Comparison of ENCODE assay signal across 28 mouse cellular contexts in the genomic region with DNA sequence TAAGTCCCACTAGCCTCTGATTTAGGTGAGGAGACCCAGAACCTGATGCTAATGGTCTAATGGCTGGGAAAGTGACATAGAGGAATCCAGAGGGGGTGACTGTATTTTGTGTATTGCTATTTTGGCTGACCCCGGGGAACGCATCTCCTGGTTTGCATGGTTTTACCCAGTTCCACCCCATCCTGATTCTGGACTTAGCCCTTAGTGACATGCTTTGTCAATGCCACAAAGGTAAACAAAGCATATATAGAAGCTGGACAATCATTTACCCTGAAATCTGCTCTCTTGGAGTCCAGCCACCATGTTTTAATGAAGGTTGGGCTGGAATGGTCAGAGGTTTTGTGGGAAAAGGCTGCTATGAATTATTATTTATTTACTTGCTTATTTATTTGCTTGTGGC. TPM values are rescaled to one million over a fixed set of nuclear protein-coding genes. Genes with fewer than 3 reads are reported as not detected.
DNase-seq lines count a peak whose midpoint lies in the region; ATAC-seq and TF ChIP-seq lines count a peak whose summit lies in the region.
"Had no signal": no experiment of that assay in that cellular context is flagged by ENCODE, and none has a peak within 500 bp of the region (broad histone marks: within the 10 kb centered on the region; RNA-seq: fewer than 3 reads in every experiment).

No protein-coding gene starts in this region.

- H3K4me3 ChIP-seq in kidney, postnatal 0 days (replicated peaks; ENCODE audit: low read depth, low read length), result no peak overlapping the region
- H3K4me3 ChIP-seq in ES-Bruce4 (ENCODE audit: low read depth, low read length), result no peak overlapping the region
- H3K4me3 ChIP-seq in liver, embryonic 12.5 days, result no peak overlapping the region
- H3K4me3 ChIP-seq in liver, embryonic 16.5 days (ENCODE audit: low read depth, low read length), result no peak overlapping the region
- H3K4me3 ChIP-seq in hindbrain, embryonic 16.5 days (ENCODE audit: low read length), result no peak overlapping the region
- H3K4me3 ChIP-seq in left cerebral cortex, adult 2 months, result no peak overlapping the region
- no peak overlapping the region for H3K4me3 ChIP-seq in thymus, adult 2 months (ENCODE audit: control insufficient read depth, insufficient read depth, low read length)
- H3K4me3 ChIP-seq: embryonic facial prominence, embryonic 12.5 days; heart, adult 2 months; heart, embryonic 12.5 days; hindbrain, embryonic 10.5 days; hindbrain, embryonic 15.5 days had no signal

- intact Hi-C loops in left cerebral cortex, adult 2 months (cut with DNase I), result no loop called here

- no peak overlapping the region for H3K9ac ChIP-seq in kidney, postnatal 0 days (ENCODE audit: low read depth, low read length)
- H3K9ac ChIP-seq in ES-Bruce4 (ENCODE audit: low read depth, poor library complexity, severe bottlenecking), result peak overlapping the region; percentile 26
- H3K9ac ChIP-seq in liver, embryonic 12.5 days, result no peak overlapping the region
- no peak overlapping the region for H3K9ac ChIP-seq in liver, embryonic 16.5 days (ENCODE audit: low read depth, low read length)
- no peak overlapping the region for H3K9ac ChIP-seq in hindbrain, embryonic 16.5 days (ENCODE audit: low read depth, low read length)
- H3K9ac ChIP-seq: embryonic facial prominence, embryonic 12.5 days; heart, embryonic 12.5 days; hindbrain, embryonic 15.5 days had no signal

- TF ChIP-seq CTCF in kidney, postnatal 0 days (IDR thresholded peaks at IDR 0.05; ENCODE audit: low read depth), result no peak
- TF ChIP-seq CTCF in ES-Bruce4 (IDR thresholded peaks at IDR 0.05; ENCODE audit: low read depth, low read length), result no peak
- TF ChIP-seq CTCF in left cerebral cortex, adult 2 months (IDR thresholded peaks at IDR 0.05), result no peak
- TF ChIP-seq CTCF in thymus, adult 2 months (IDR thresholded peaks at IDR 0.05; ENCODE audit: borderline replicate concordance, control insufficient read depth, extremely low read depth, insufficient read depth, low read length, poor library complexity), result no peak

- H3K4me2 ChIP-seq in kidney, postnatal 0 days (ENCODE audit: low read length), result no peak overlapping the region
- H3K4me2 ChIP-seq in liver, embryonic 12.5 days, result no peak overlapping the region
- 0 out of 2 replicates have a peak overlapping the region, but pooled peaks have one; percentile 27 for H3K4me2 ChIP-seq in liver, embryonic 16.5 days (ENCODE audit: low read depth, low read length)
- no peak overlapping the region for H3K4me2 ChIP-seq in hindbrain, embryonic 16.5 days (ENCODE audit: low read length)
- H3K4me2 ChIP-seq: embryonic facial prominence, embryonic 12.5 days; heart, embryonic 12.5 days; hindbrain, embryonic 15.5 days had no signal

- peaks cover 7% of the 10 kb centered on the region; the same call in 1 of the 2 replicates for H3K4me1 ChIP-seq in kidney, postnatal 0 days (replicated peaks; ENCODE audit: insufficient read depth, low read length)
- peaks cover 3% of the 10 kb centered on the region for H3K4me1 ChIP-seq in ES-Bruce4 (ENCODE audit: control insufficient read depth, insufficient read depth, low read length)
- H3K4me1 ChIP-seq in liver, embryonic 12.5 days, result 0 out of 2 replicates have a peak, but pooled peaks cover 3% of the 10 kb centered on the region
- no peaks in the 10 kb centered on the region for H3K4me1 ChIP-seq in liver, embryonic 16.5 days (ENCODE audit: control insufficient read depth, low read depth, low read length)
- H3K4me1 ChIP-seq in hindbrain, embryonic 16.5 days (ENCODE audit: control insufficient read depth, insufficient read depth, low read depth, low read length), result no peaks in the 10 kb centered on the region
- no peaks in the 10 kb centered on the region for H3K4me1 ChIP-seq in thymus, adult 2 months (replicated peaks; ENCODE audit: control insufficient read depth, insufficient read depth, low read length)
- H3K4me1 ChIP-seq: embryonic facial prominence, embryonic 12.5 days; heart, embryonic 12.5 days; hindbrain, embryonic 15.5 days had no signal

- no peak for ATAC-seq in kidney, postnatal 0 days (replicated peaks; ENCODE audit: low FRiP score, low read depth)
- ATAC-seq in liver, embryonic 12.5 days, result peak; percentile 44; the same call in 1 of the 2 replicates
- ATAC-seq in liver, embryonic 16.5 days (ENCODE audit: low read depth), result peak; percentile 82
- no peak for ATAC-seq in hindbrain, embryonic 16.5 days
- ATAC-seq: forebrain, embryonic 16.5 days had no signal

- no peak for TF ChIP-seq EP300 in ES-Bruce4 (IDR thresholded peaks at IDR 0.05; ENCODE audit: insufficient read depth, low read depth, low read length)

- peak; percentile 32 for DNase-seq in kidney, postnatal 0 days (ENCODE audit: low spot score)
- DNase-seq in kidney, postnatal 10 days, result no peak
- DNase-seq in left cerebral cortex, adult 2 months (ENCODE audit: extremely low spot score in 1 of 2, low spot score in 2 of 2), result no peak
- DNase-seq in thymus, adult 2 months, result no peak
- DNase-seq: adrenal gland, postnatal 10 days; cerebellum, adult 11 months; cerebellum, adult 8-10 months; cerebellum, postnatal 14 days; gastrocnemius, postnatal 14 days; heart, adult 2 months had no signal

- no peak overlapping the region for H3K27ac ChIP-seq in kidney, postnatal 0 days
- H3K27ac ChIP-seq in ES-Bruce4 (ENCODE audit: insufficient read depth, low read length), result peak overlapping the region; percentile 97
- H3K27ac ChIP-seq in liver, embryonic 12.5 days, result peak overlapping the region; percentile 77
- peak overlapping the region; percentile 77 for H3K27ac ChIP-seq in liver, embryonic 16.5 days (ENCODE audit: low read length)
- no peak overlapping the region for H3K27ac ChIP-seq in hindbrain, embryonic 16.5 days (ENCODE audit: low read depth, low read length)
- no peak overlapping the region for H3K27ac ChIP-seq in left cerebral cortex, adult 2 months
- no peak overlapping the region for H3K27ac ChIP-seq in thymus, adult 2 months (ENCODE audit: control insufficient read depth, insufficient read depth, low read length)
- H3K27ac ChIP-seq: embryonic facial prominence, embryonic 12.5 days; heart, adult 2 months; hindbrain, embryonic 10.5 days; hindbrain, embryonic 15.5 days had no signal

- no peak for TF ChIP-seq POLR2A in ES-Bruce4 (IDR thresholded peaks at IDR 0.05; ENCODE audit: insufficient read depth, low read length)
- no peak for TF ChIP-seq POLR2A in thymus, adult 2 months (IDR thresholded peaks at IDR 0.05; ENCODE audit: control insufficient read depth, extremely low read depth, insufficient read depth, low read length, poor library complexity)

- no peaks in the 10 kb centered on the region for H3K9me3 ChIP-seq in kidney, postnatal 0 days (replicated peaks; ENCODE audit: low read length)
- H3K9me3 ChIP-seq in ES-Bruce4 (replicated peaks; ENCODE audit: control insufficient read depth, insufficient read depth, low read length, poor library complexity, severe bottlenecking), result no peaks in the 10 kb centered on the region
- H3K9me3 ChIP-seq in liver, embryonic 12.5 days (replicated peaks), result no peaks in the 10 kb centered on the region
- no peaks in the 10 kb centered on the region for H3K9me3 ChIP-seq in liver, embryonic 16.5 days (replicated peaks; ENCODE audit: control insufficient read depth, low read length)
- no peaks in the 10 kb centered on the region for H3K9me3 ChIP-seq in hindbrain, embryonic 16.5 days (ENCODE audit: control insufficient read depth, low read length)
- H3K9me3 ChIP-seq: embryonic facial prominence, embryonic 12.5 days; heart, embryonic 12.5 days; hindbrain, embryonic 10.5 days; hindbrain, embryonic 15.5 days had no signal

- no peaks in the 10 kb centered on the region for H3K27me3 ChIP-seq in kidney, postnatal 0 days (ENCODE audit: insufficient read depth, low read length)
- H3K27me3 ChIP-seq in ES-Bruce4 (ENCODE audit: control insufficient read depth, insufficient read depth, low read length, poor library complexity, severe bottlenecking), result no peaks in the 10 kb centered on the region
- 0 out of 2 replicates have a peak, but pooled peaks cover 9% of the 10 kb centered on the region for H3K27me3 ChIP-seq in liver, embryonic 12.5 days (replicated peaks)
- H3K27me3 ChIP-seq in liver, embryonic 16.5 days (ENCODE audit: control insufficient read depth, insufficient read depth, low read depth, low read length), result no peaks in the 10 kb centered on the region
- H3K27me3 ChIP-seq in hindbrain, embryonic 16.5 days (replicated peaks; ENCODE audit: control insufficient read depth, insufficient read depth, low read length), result no peaks in the 10 kb centered on the region
- H3K27me3 ChIP-seq in thymus, adult 2 months (ENCODE audit: control insufficient read depth, insufficient read depth, low read length), result no peaks in the 10 kb centered on the region
- H3K27me3 ChIP-seq: CH12.LX; embryonic facial prominence, embryonic 12.5 days; heart, embryonic 12.5 days; hindbrain, embryonic 15.5 days had no signal

- WGBS in kidney, postnatal 0 days, result 63% methylated on average over 2 of the region's 2 CpGs
- 80% methylated on average over 2 of the region's 2 CpGs for WGBS in liver, embryonic 12.5 days (ENCODE audit: insufficient replicate concordance)
- WGBS in liver, embryonic 16.5 days (ENCODE audit: insufficient replicate concordance), result 77% methylated on average over 2 of the region's 2 CpGs
- WGBS in hindbrain, embryonic 16.5 days, result 70% methylated on average over 2 of the region's 2 CpGs
- WGBS in thymus, adult 2 months, result 98% methylated on average over 2 of the region's 2 CpGs

- no peaks in the 10 kb centered on the region for H3K36me3 ChIP-seq in kidney, postnatal 0 days (ENCODE audit: insufficient read depth, low read length)
- no peaks in the 10 kb centered on the region for H3K36me3 ChIP-seq in ES-Bruce4 (ENCODE audit: control insufficient read depth, insufficient read depth, low read length, poor library complexity, severe bottlenecking)
- no peaks in the 10 kb centered on the region for H3K36me3 ChIP-seq in liver, embryonic 12.5 days
- no peaks in the 10 kb centered on the region for H3K36me3 ChIP-seq in liver, embryonic 16.5 days (ENCODE audit: control insufficient read depth, insufficient read depth)
- no peaks in the 10 kb centered on the region for H3K36me3 ChIP-seq in hindbrain, embryonic 16.5 days (ENCODE audit: control insufficient read depth, insufficient read depth, low read length)
- H3K36me3 ChIP-seq in thymus, adult 2 months (ENCODE audit: control insufficient read depth, insufficient read depth, low read length), result no peaks in the 10 kb centered on the region
- H3K36me3 ChIP-seq: embryonic facial prominence, embryonic 12.5 days; heart, embryonic 12.5 days; hindbrain, embryonic 10.5 days; hindbrain, embryonic 15.5 days had no signal

RNA-seq across cellular contexts. Expression of a gene that starts 2.0 kb away (rescaled TPM):
- 0.14 and 0.23 TPM in 2 replicates for polyA plus RNA-seq in kidney, postnatal 0 days (2015; fragmentation: Nextera tagmentation; extraction: Ambion mirVana)
- not detected in 2 replicates for polyA plus RNA-seq in ES-Bruce4 (2011; ENCODE audit: insufficient read depth, insufficient read length, low read depth, missing spikeins)
- 1.1 and 1.5 TPM in 2 replicates for polyA plus RNA-seq in liver, embryonic 12.5 days (2016; fragmentation: Nextera tagmentation; extraction: Ambion mirVana)
- polyA plus RNA-seq in liver, embryonic 16.5 days (2015; fragmentation: Nextera tagmentation; extraction: Ambion mirVana), result 4.3 and 5.9 TPM in 2 replicates
- polyA plus RNA-seq in hindbrain, embryonic 16.5 days (2015; fragmentation: Nextera tagmentation; extraction: Ambion mirVana), result not detected in 2 replicates
- total RNA-seq in left cerebral cortex, adult 2 months (2021), result not detected
- 0.06 TPM in 1 of 2 replicates, not detected in the other for polyA plus RNA-seq in thymus, adult 2 months (2012; rRNA removed)
- total RNA-seq: gastrocnemius, adult 18-20 months; gastrocnemius, postnatal 14 days; heart, adult 2 months; heart, postnatal 25 days; MEL had no signal
- polyA plus RNA-seq: brain, embryonic 14.5 days; cortical plate, adult 2 months; forebrain, embryonic 11.5 days; forebrain, embryonic 16.5 days; gonadal fat pad, adult 2 months; heart, adult 2 months; heart, embryonic 12.5 days; heart, embryonic 16.5 days; hindbrain, embryonic 15.5 days had no signal

RNA-seq across cellular contexts. Expression of a gene that starts 11.9 kb away (rescaled TPM):
- 33.1 and 34.4 TPM in 2 replicates for polyA plus RNA-seq in kidney, postnatal 0 days (2015; fragmentation: Nextera tagmentation; extraction: Ambion mirVana)
- polyA plus RNA-seq in ES-Bruce4 (2011; ENCODE audit: insufficient read depth, insufficient read length, low read depth, missing spikeins), result 107 and 122 TPM in 2 replicates
- 16.7 and 19.0 TPM in 2 replicates for polyA plus RNA-seq in liver, embryonic 12.5 days (2016; fragmentation: Nextera tagmentation; extraction: Ambion mirVana)
- polyA plus RNA-seq in liver, embryonic 16.5 days (2015; fragmentation: Nextera tagmentation; extraction: Ambion mirVana), result 10.2 and 13.3 TPM in 2 replicates
- polyA plus RNA-seq in hindbrain, embryonic 16.5 days (2015; fragmentation: Nextera tagmentation; extraction: Ambion mirVana), result 34.0 and 37.4 TPM in 2 replicates
- 100 to 1,000 TPM; 365 to 382 TPM for total RNA-seq in left cerebral cortex, adult 2 months (2021)
- polyA plus RNA-seq in thymus, adult 2 months (2012; rRNA removed), result 135 and 149 TPM in 2 replicates

RNA-seq across cellular contexts. Expression of a gene that starts 14.1 kb away (rescaled TPM):
- polyA plus RNA-seq in kidney, postnatal 0 days (2015; fragmentation: Nextera tagmentation; extraction: Ambion mirVana), result not detected in 2 replicates
- polyA plus RNA-seq in ES-Bruce4 (2011; ENCODE audit: insufficient read depth, insufficient read length, low read depth, missing spikeins), result not detected in 2 replicates
- 0.10 and 0.16 TPM in 2 replicates for polyA plus RNA-seq in liver, embryonic 12.5 days (2016; fragmentation: Nextera tagmentation; extraction: Ambion mirVana)
- 0.78 and 0.99 TPM in 2 replicates for polyA plus RNA-seq in liver, embryonic 16.5 days (2015; fragmentation: Nextera tagmentation; extraction: Ambion mirVana)
- polyA plus RNA-seq in hindbrain, embryonic 16.5 days (2015; fragmentation: Nextera tagmentation; extraction: Ambion mirVana), result 0.03 and 0.09 TPM in 2 replicates
- under 1 TPM in 1 of 2 experiments, not detected in 1; 0.29 TPM for total RNA-seq in left cerebral cortex, adult 2 months (2021)
- 0.04 TPM in 1 of 2 replicates, not detected in the other for polyA plus RNA-seq in thymus, adult 2 months (2012; rRNA removed)
- total RNA-seq: gastrocnemius, adult 18-20 months; gastrocnemius, postnatal 14 days; heart, adult 2 months; heart, postnatal 25 days; MEL had no signal
- polyA plus RNA-seq: brain, embryonic 14.5 days; forebrain, embryonic 16.5 days; heart, adult 2 months; heart, embryonic 12.5 days; heart, embryonic 16.5 days; hindbrain, embryonic 10.5 days had no signal

RNA-seq across cellular contexts. Expression of a gene that starts 26.5 kb away (rescaled TPM):
- polyA plus RNA-seq in kidney, postnatal 0 days (2015; fragmentation: Nextera tagmentation; extraction: Ambion mirVana), result 3.3 and 4.1 TPM in 2 replicates
- polyA plus RNA-seq in ES-Bruce4 (2011; ENCODE audit: insufficient read depth, insufficient read length, low read depth, missing spikeins), result 19.8 and 21.4 TPM in 2 replicates
- 0.94 and 1.1 TPM in 2 replicates for polyA plus RNA-seq in liver, embryonic 12.5 days (2016; fragmentation: Nextera tagmentation; extraction: Ambion mirVana)
- 0.15 and 0.21 TPM in 2 replicates for polyA plus RNA-seq in liver, embryonic 16.5 days (2015; fragmentation: Nextera tagmentation; extraction: Ambion mirVana)
- polyA plus RNA-seq in hindbrain, embryonic 16.5 days (2015; fragmentation: Nextera tagmentation; extraction: Ambion mirVana), result 1.8 and 2.1 TPM in 2 replicates
- 1 to 10 TPM; 3.3 to 4.5 TPM for total RNA-seq in left cerebral cortex, adult 2 months (2021)
- polyA plus RNA-seq in thymus, adult 2 months (2012; rRNA removed), result 0.61 and 0.77 TPM in 2 replicates

RNA-seq across cellular contexts. Expression of a gene that starts 46.5 kb away (rescaled TPM):
- polyA plus RNA-seq in kidney, postnatal 0 days (2015; fragmentation: Nextera tagmentation; extraction: Ambion mirVana), result 3.7 and 3.8 TPM in 2 replicates
- 8.5 and 9.1 TPM in 2 replicates for polyA plus RNA-seq in ES-Bruce4 (2011; ENCODE audit: insufficient read depth, insufficient read length, low read depth, missing spikeins)
- 15.9 and 16.9 TPM in 2 replicates for polyA plus RNA-seq in liver, embryonic 12.5 days (2016; fragmentation: Nextera tagmentation; extraction: Ambion mirVana)
- 12.2 and 13.2 TPM in 2 replicates for polyA plus RNA-seq in liver, embryonic 16.5 days (2015; fragmentation: Nextera tagmentation; extraction: Ambion mirVana)
- 0.79 and 0.81 TPM in 2 replicates for polyA plus RNA-seq in hindbrain, embryonic 16.5 days (2015; fragmentation: Nextera tagmentation; extraction: Ambion mirVana)
- 1 to 10 TPM in 1 of 2 experiments, under 1 TPM in 1; 0.47 to 1.2 TPM for total RNA-seq in left cerebral cortex, adult 2 months (2021)
- polyA plus RNA-seq in thymus, adult 2 months (2012; rRNA removed), result 105 and 111 TPM in 2 replicates

Comparison
In these comparisons a context has a peak if more than half of its experiments do, and no peak if none do; other contexts are left out.
1. ATAC-seq: peak in liver, embryonic 12.5 days (single experiment) and liver, embryonic 16.5 days (single experiment); none in kidney, postnatal 0 days (single experiment) and hindbrain, embryonic 16.5 days (single experiment).
2. H3K27ac ChIP-seq: peak in ES-Bruce4 (single experiment), liver, embryonic 12.5 days (single experiment) and liver, embryonic 16.5 days (single experiment); none in kidney, postnatal 0 days (single experiment), hindbrain, embryonic 16.5 days (single experiment), left cerebral cortex, adult 2 months (single experiment) and thymus, adult 2 months (single experiment).